Mouse (Mus musculus) induced T-regulatory cell, adult 2 months (primary cell): ENCODE measurements around the gene Nme4.
"Not testable (repeated sequence)": the region's sequence is repeated elsewhere in the genome, so short reads cannot be mapped to it uniquely, and the experiment has no call there.

Experiments
- DNase-seq: peaks from one replicate; pipeline ENCODE4 v3.0.0-alpha.2; 2012; ENCODE audit warnings: low read depth

Nme4 gene

GRCm38 (mm10) chr17:26095121-26095740 is at the start of gene Nme4:
TSS of gene Nme4 (minus strand) at chr17:26095602.
- DNase-seq = peak; percentile 58

GRCm38 (mm10) chr17:26143386-26143785 is 48.0 kb upstream of the Nme4 start:
- no peak for DNase-seq

GRCm38 (mm10) chr17:26142796-26143195 is 47.4 kb upstream of the Nme4 start:
- DNase-seq = no peak

- peak; percentile 78 for DNase-seq
Measured at GRCm38 (mm10) chr17:26138901-26139381, 43.5 kb upstream of the Nme4 start.

GRCm38 (mm10) chr17:26138239-26138836 is 42.9 kb upstream of the Nme4 start, which contains the start of gene Axin1:
TSS of gene Axin1 (plus strand) at chr17:26138688.
- DNase-seq = peak; percentile 99

- no peak for DNase-seq
Measured at GRCm38 (mm10) chr17:26137751-26138130, 42.3 kb upstream of the Nme4 start.

GRCm38 (mm10) chr17:26137106-26137750 is 41.8 kb upstream of the Nme4 start:
- DNase-seq = no peak

GRCm38 (mm10) chr17:26131856-26132853 is 36.8 kb upstream of the Nme4 start:
- DNase-seq = no peak

- DNase-seq = no peak
Measured at GRCm38 (mm10) chr17:26131062-26131732, 35.8 kb upstream of the Nme4 start.

GRCm38 (mm10) chr17:26125226-26125625 is 29.8 kb upstream of the Nme4 start:
- no peak for DNase-seq

GRCm38 (mm10) chr17:26124560-26124959 is 29.2 kb upstream of the Nme4 start:
- DNase-seq = no peak

- DNase-seq = peak; percentile 97
Measured at GRCm38 (mm10) chr17:26123267-26123684, 27.9 kb upstream of the Nme4 start, which contains the start of gene Mrpl28. TSS of gene Mrpl28 (plus strand) at chr17:26123500.

GRCm38 (mm10) chr17:26122431-26123140 is 27.2 kb upstream of the Nme4 start:
- DNase-seq = no peak

- peak; percentile 85 for DNase-seq
Measured at GRCm38 (mm10) chr17:26119766-26120710, 24.6 kb upstream of the Nme4 start.

GRCm38 (mm10) chr17:26116503-26117258 is 21.3 kb upstream of the Nme4 start:
- DNase-seq = no peak

- DNase-seq = no peak
Measured at GRCm38 (mm10) chr17:26115956-26116487, 20.6 kb upstream of the Nme4 start.

GRCm38 (mm10) chr17:26115205-26115898 is 19.9 kb upstream of the Nme4 start:
- DNase-seq = no peak

GRCm38 (mm10) chr17:26114461-26114860 is 19.1 kb upstream of the Nme4 start:
- not testable (repeated sequence) for DNase-seq
